In genomic region chr19:53945171-53946042, GRCm38 (mm10) we compare ENCODE assay signal across 8 mouse cellular contexts. TPM values are rescaled to one million over a fixed set of nuclear protein-coding genes. Genes with fewer than 3 reads are reported as not detected.
A peak's percentile ranks its signal among the peaks of the same experiment; 100 is the strongest.
DNase-seq lines count a peak whose midpoint lies in the region; ATAC-seq and TF ChIP-seq lines count a peak whose summit lies in the region.

No protein-coding gene starts in this region.

- H3K27me3 ChIP-seq in embryonic facial prominence, embryonic 14.5 days (replicated peaks; ENCODE audit: control insufficient read depth, insufficient read depth, low read length): no peaks in the 10 kb centered on the region
- H3K27me3 ChIP-seq in heart, embryonic 10.5 days (ENCODE audit: insufficient read depth, poor library complexity, severe bottlenecking): no peaks in the 10 kb centered on the region
- H3K27me3 ChIP-seq in kidney, embryonic 14.5 days (ENCODE audit: control insufficient read depth, insufficient read depth, low read length): no peaks in the 10 kb centered on the region
- H3K27me3 ChIP-seq in liver, postnatal 0 days (ENCODE audit: insufficient read depth, low read length): no peaks in the 10 kb centered on the region

- H3K9ac ChIP-seq in embryonic facial prominence, embryonic 14.5 days (ENCODE audit: low read depth, low read length): peak overlapping the region; percentile 98
- peak overlapping the region; percentile 97 for H3K9ac ChIP-seq in kidney, embryonic 14.5 days (ENCODE audit: low read depth, low read length)
- H3K9ac ChIP-seq in liver, postnatal 0 days (replicated peaks): peak overlapping the region; percentile 97

- peak overlapping the region; percentile 97 for H3K27ac ChIP-seq in embryonic facial prominence, embryonic 14.5 days (replicated peaks; ENCODE audit: low read depth, low read length)
- H3K27ac ChIP-seq in heart, embryonic 10.5 days: peak overlapping the region; percentile 98
- H3K27ac ChIP-seq in kidney, embryonic 14.5 days (ENCODE audit: low read depth, low read length): peak overlapping the region; percentile 96
- peak overlapping the region; percentile 100 for H3K27ac ChIP-seq in liver, postnatal 0 days (ENCODE audit: low read depth)

- DNase-seq in B cell, adult 2 months: peak; percentile 48 to 51
- peak; percentile 59 for DNase-seq in adrenal gland, postnatal 10 days
- DNase-seq in embryonic facial prominence, embryonic 14.5 days (ENCODE audit: low spot score): peak; percentile 79
- peak; percentile 90 for DNase-seq in heart, embryonic 10.5 days (ENCODE audit: low spot score)
- DNase-seq in liver, postnatal 0 days: peak; percentile 68
- peak; percentile 29 for DNase-seq in ovary, adult 18-20 months (ENCODE audit: low spot score)
- DNase-seq in thymus, postnatal 14 days: peak; percentile 58

- H3K4me1 ChIP-seq in embryonic facial prominence, embryonic 14.5 days (ENCODE audit: control insufficient read depth, insufficient read depth, low read length): peaks cover 13% of the 10 kb centered on the region
- H3K4me1 ChIP-seq in heart, embryonic 10.5 days: peaks cover 10% of the 10 kb centered on the region; the same call in 1 of the 2 replicates
- peaks cover 12% of the 10 kb centered on the region; the same call in 1 of the 2 replicates for H3K4me1 ChIP-seq in kidney, embryonic 14.5 days (ENCODE audit: control insufficient read depth, insufficient read depth, low read length)
- H3K4me1 ChIP-seq in liver, postnatal 0 days (ENCODE audit: insufficient read depth): peaks cover 25% of the 10 kb centered on the region

- WGBS in embryonic facial prominence, embryonic 14.5 days: under 1% methylated on average over 26 of the region's 69 CpGs
- 1% methylated on average over 54 of the region's 69 CpGs for WGBS in heart, embryonic 10.5 days
- WGBS in kidney, embryonic 14.5 days: under 1% methylated on average over 33 of the region's 69 CpGs
- WGBS in liver, postnatal 0 days (ENCODE audit: insufficient replicate concordance): under 1% methylated on average over 22 of the region's 69 CpGs

- TF ChIP-seq EP300 in liver, postnatal 0 days (IDR thresholded peaks at IDR 0.05; ENCODE audit: low read depth): no peak

- H3K4me3 ChIP-seq in embryonic facial prominence, embryonic 14.5 days (ENCODE audit: low read depth, low read length): peak overlapping the region; percentile 92
- peak overlapping the region; percentile 96 for H3K4me3 ChIP-seq in heart, embryonic 10.5 days
- peak overlapping the region; percentile 86 for H3K4me3 ChIP-seq in kidney, embryonic 14.5 days (ENCODE audit: low read length)
- peak overlapping the region; percentile 93 for H3K4me3 ChIP-seq in liver, postnatal 0 days (ENCODE audit: low read depth, low read length)

- H3K36me3 ChIP-seq in embryonic facial prominence, embryonic 14.5 days (ENCODE audit: control insufficient read depth, insufficient read depth, low read length): 0 out of 2 replicates have a peak, but pooled peaks cover 2% of the 10 kb centered on the region
- no peaks in the 10 kb centered on the region for H3K36me3 ChIP-seq in heart, embryonic 10.5 days
- no peaks in the 10 kb centered on the region for H3K36me3 ChIP-seq in kidney, embryonic 14.5 days (ENCODE audit: control insufficient read depth, insufficient read depth, low read length)
- H3K36me3 ChIP-seq in liver, postnatal 0 days (replicated peaks; ENCODE audit: insufficient read depth, low read length): peaks cover 5% of the 10 kb centered on the region; the same call in 1 of the 2 replicates

- TF ChIP-seq CTCF in liver, postnatal 0 days (IDR thresholded peaks at IDR 0.05; ENCODE audit: low read depth): no peak

- peak overlapping the region; percentile 73 for H3K4me2 ChIP-seq in embryonic facial prominence, embryonic 14.5 days (ENCODE audit: low read depth, low read length)
- H3K4me2 ChIP-seq in kidney, embryonic 14.5 days (replicated peaks; ENCODE audit: low read depth, low read length): peak overlapping the region; percentile 53
- peak overlapping the region; percentile 90 for H3K4me2 ChIP-seq in liver, postnatal 0 days (ENCODE audit: low read depth, low read length)

- ATAC-seq in embryonic facial prominence, embryonic 14.5 days (ENCODE audit: low read depth): peak; percentile 11
- peak; percentile 24 for ATAC-seq in kidney, embryonic 14.5 days (ENCODE audit: low FRiP score, low TSS enrichment)
- ATAC-seq in liver, postnatal 0 days: peak; percentile 8

- H3K9me3 ChIP-seq in embryonic facial prominence, embryonic 14.5 days (ENCODE audit: control insufficient read depth, low read length): no peaks in the 10 kb centered on the region
- no peaks in the 10 kb centered on the region for H3K9me3 ChIP-seq in heart, embryonic 10.5 days
- no peaks in the 10 kb centered on the region for H3K9me3 ChIP-seq in kidney, embryonic 14.5 days (ENCODE audit: control insufficient read depth, low read length)
- H3K9me3 ChIP-seq in liver, postnatal 0 days (ENCODE audit: low read length): no peaks in the 10 kb centered on the region

RNA-seq across cellular contexts. Expression of gene Bbip1, which starts 1.0 kb away (rescaled TPM):
- total RNA-seq in adrenal gland, postnatal 10 days (2021): 10 to 100 TPM; 25.6 to 26.0 TPM
- polyA plus RNA-seq in embryonic facial prominence, embryonic 14.5 days (2014; fragmentation: Nextera tagmentation; extraction: Ambion mirVana): 90.6 and 93.6 TPM in 2 replicates
- polyA plus RNA-seq in heart, embryonic 10.5 days (2016; fragmentation: Nextera tagmentation; extraction: Ambion mirVana): 63.5 and 69.3 TPM in 2 replicates
- 96.8 and 137 TPM in 2 replicates for polyA plus RNA-seq in kidney, embryonic 14.5 days (2014; fragmentation: Nextera tagmentation; extraction: Ambion mirVana)
- 32.6 and 36.5 TPM in 2 replicates for polyA plus RNA-seq in liver, postnatal 0 days (2015; fragmentation: Nextera tagmentation; extraction: Ambion mirVana)

RNA-seq across cellular contexts. Expression of gene Shoc2, which starts 1.3 kb away (rescaled TPM):
- 10 to 100 TPM; 41.0 to 41.3 TPM for total RNA-seq in adrenal gland, postnatal 10 days (2021)
- polyA plus RNA-seq in embryonic facial prominence, embryonic 14.5 days (2014; fragmentation: Nextera tagmentation; extraction: Ambion mirVana): 48.1 and 50.5 TPM in 2 replicates
- 51.0 and 54.7 TPM in 2 replicates for polyA plus RNA-seq in heart, embryonic 10.5 days (2016; fragmentation: Nextera tagmentation; extraction: Ambion mirVana)
- polyA plus RNA-seq in kidney, embryonic 14.5 days (2014; fragmentation: Nextera tagmentation; extraction: Ambion mirVana): 34.3 and 59.6 TPM in 2 replicates
- 13.5 and 13.7 TPM in 2 replicates for polyA plus RNA-seq in liver, postnatal 0 days (2015; fragmentation: Nextera tagmentation; extraction: Ambion mirVana)

RNA-seq across cellular contexts. Expression of gene Pdcd4, which starts 53.4 kb away (rescaled TPM):
- 100 to 1,000 TPM in 1 of 2 experiments, 10 to 100 TPM in 1; 92.2 to 104 TPM for total RNA-seq in adrenal gland, postnatal 10 days (2021)
- polyA plus RNA-seq in embryonic facial prominence, embryonic 14.5 days (2014; fragmentation: Nextera tagmentation; extraction: Ambion mirVana): 80.5 and 87.2 TPM in 2 replicates
- 31.4 and 35.0 TPM in 2 replicates for polyA plus RNA-seq in heart, embryonic 10.5 days (2016; fragmentation: Nextera tagmentation; extraction: Ambion mirVana)
- polyA plus RNA-seq in kidney, embryonic 14.5 days (2014; fragmentation: Nextera tagmentation; extraction: Ambion mirVana): 134 and 136 TPM in 2 replicates
- 39.0 and 41.2 TPM in 2 replicates for polyA plus RNA-seq in liver, postnatal 0 days (2015; fragmentation: Nextera tagmentation; extraction: Ambion mirVana)

Comparison
In these comparisons a context has a peak if more than half of its experiments do, and no peak if none do; other contexts are left out.
1. Peak in every context shown above with its lines: DNase-seq, ATAC-seq, H3K4me3 ChIP-seq and H3K27ac ChIP-seq.
2. DNase-seq: peak in every context shown above with its lines; median percentile 90 in heart, embryonic 10.5 days; 79 in embryonic facial prominence, embryonic 14.5 days; 68 in liver, postnatal 0 days; 59 in adrenal gland, postnatal 10 days; 58 in thymus, postnatal 14 days; 50 in B cell, adult 2 months; 29 in ovary, adult 18-20 months.